Mouse (Mus musculus) intestine, embryonic 15.5 days (tissue): ENCODE data around the gene Endog. TPM values are rescaled to one million over a fixed set of nuclear protein-coding genes. Genes with fewer than 3 reads are reported as not detected.
"Not testable (repeated sequence)": the region's sequence is repeated elsewhere in the genome, so short reads cannot be mapped to it uniquely, and the experiment has no call there.

Experiments
- ATAC-seq: fragments of 200-750 bp; cut with Nextera tagmentation; 2 replicates; pipeline ENCODE4 v1.8.0; 2017; ENCODE audit warnings: moderate TSS enrichment, moderate library complexity
- H3K27ac ChIP-seq: fragments of 300-500 bp; sonication (generic); 2 replicates; pipeline ENCODE4 v1.5.1; 2015; ENCODE audit warnings: mild to moderate bottlenecking, inconsistent platforms
- H3K27me3 ChIP-seq: fragments of 300-500 bp; sonication (generic); replicated peaks from 2 replicates; pipeline ENCODE4 v1.6.1; 2015; ENCODE audit warnings: inconsistent platforms
- H3K36me3 ChIP-seq: fragments of 300-500 bp; sonication (generic); 2 replicates; pipeline ENCODE4 v1.6.1; 2015; ENCODE audit warnings: inconsistent platforms
- H3K4me1 ChIP-seq: fragments of 300-500 bp; sonication (generic); replicated peaks from 2 replicates; pipeline ENCODE4 v1.6.1; 2015; ENCODE audit warnings: inconsistent platforms
- H3K4me2 ChIP-seq: fragments of 300-500 bp; sonication (generic); replicated peaks from 2 replicates; pipeline ENCODE4 v1.6.1; 2015; ENCODE audit warnings: mild to moderate bottlenecking, inconsistent platforms
- H3K4me3 ChIP-seq: fragments of 300-500 bp; sonication (generic); replicated peaks from 2 replicates; pipeline ENCODE4 v1.5.1; 2015; ENCODE audit warnings: inconsistent platforms
- H3K9ac ChIP-seq: fragments of 300-500 bp; sonication (generic); 2 replicates; pipeline ENCODE4 v1.6.1; 2015; ENCODE audit warnings: inconsistent platforms
- H3K9me3 ChIP-seq: fragments of 300-500 bp; sonication (generic); 2 replicates; pipeline ENCODE4 v1.6.1; 2016; ENCODE audit warnings: inconsistent platforms
- WGBS: fragments of 180-500 bp; shearing (Covaris S2); methylation state at CpG from one replicate; pipeline ENCODE4 v1.1.7; 2015; 5-methylcytosine and 5-hydroxymethylcytosine counted together
- polyA plus RNA-seq: library from polyadenylated mRNA; unstranded; fragments of >200 nt; fragmentation: Nextera tagmentation; extraction: Ambion mirVana; gene quantifications from 2 replicates; pipeline ENCODE4 v1.2.1, GENCODE M21; 2015

The Endog gene
- polyA plus RNA-seq, 1 experiment from 2014 or later, result 41.9 TPM

DNA sequence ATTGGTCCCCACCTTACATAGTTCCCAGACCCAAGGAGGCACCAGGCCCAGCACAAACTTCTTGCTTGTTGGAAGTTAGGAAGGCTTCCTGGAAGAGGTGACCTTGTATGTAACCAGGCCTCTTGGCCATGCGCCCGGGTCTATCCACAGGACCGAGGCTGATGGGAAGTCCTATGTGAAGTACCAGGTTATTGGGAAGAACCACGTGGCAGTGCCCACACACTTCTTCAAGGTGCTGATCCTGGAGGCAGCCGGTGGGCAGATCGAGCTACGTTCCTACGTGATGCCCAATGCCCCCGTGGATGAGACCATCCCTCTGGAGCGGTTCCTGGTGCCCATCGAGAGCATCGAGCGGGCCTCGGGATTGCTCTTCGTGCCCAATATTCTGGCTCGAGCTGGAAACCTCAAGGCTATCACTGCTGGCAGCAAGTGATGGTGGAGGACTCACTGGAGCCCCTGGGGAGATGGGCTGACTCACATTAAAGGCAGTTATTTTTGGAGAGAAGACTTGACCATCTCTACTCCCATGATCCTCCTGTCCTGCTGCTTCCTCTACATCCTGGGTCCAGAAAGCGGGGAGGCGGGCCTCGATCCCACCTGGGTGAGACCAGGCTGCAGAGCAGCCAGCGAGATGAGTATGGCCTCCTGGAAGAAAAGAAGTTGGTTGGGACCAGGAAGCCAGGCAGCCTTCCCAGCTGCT, 2.4 kb downstream of the Endog start:
- ATAC-seq, result no peak
- WGBS, result 95% methylated on average over 20 of the region's 20 CpGs
- no peak overlapping the region for H3K4me2 ChIP-seq

DNA sequence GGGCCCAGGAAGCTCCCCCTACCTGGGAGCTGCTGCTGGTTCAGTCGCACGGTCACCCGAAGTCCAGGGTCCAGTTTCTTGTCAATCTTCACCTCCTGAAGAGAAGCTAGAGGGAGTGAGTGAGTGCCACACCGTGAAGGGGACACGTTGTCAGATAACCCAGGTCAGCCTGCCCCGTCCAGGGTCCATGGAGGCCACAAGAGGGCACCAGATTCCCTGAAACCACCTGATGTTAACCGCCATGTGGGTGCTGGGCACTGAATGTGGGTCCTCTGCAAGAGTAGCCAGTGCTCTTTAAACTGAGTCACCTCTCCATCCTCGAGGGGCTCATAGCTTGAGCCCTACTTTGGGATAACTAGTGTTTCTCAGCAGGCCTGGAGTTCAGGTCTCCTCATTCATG, 4.6 kb downstream of the Endog start:
- WGBS, result 91% methylated on average over 8 of the region's 8 CpGs
- no peak overlapping the region for H3K4me2 ChIP-seq
- H3K27me3 ChIP-seq, result no peaks in the 10 kb centered on the region
- H3K27ac ChIP-seq, result no peak overlapping the region
- H3K9ac ChIP-seq, result no peak overlapping the region
- peaks cover 36% of the 10 kb centered on the region for H3K36me3 ChIP-seq
- ATAC-seq, result no peak
- no peaks in the 10 kb centered on the region for H3K9me3 ChIP-seq
- peaks cover 19% of the 10 kb centered on the region for H3K4me1 ChIP-seq
- no peak overlapping the region for H3K4me3 ChIP-seq

More for the DNA sequence above, 2.4 kb downstream of the Endog start:
- Histone ChIP-seq H3K9ac (no peak overlapping the region), H3K9me3 (no peaks in the 10 kb centered on the region), H3K4me3 (no peak overlapping the region), H3K27me3 (no peaks in the 10 kb centered on the region), H3K4me1 (peaks cover 19% of the 10 kb centered on the region), H3K27ac (no peak overlapping the region), H3K36me3 (peaks cover 36% of the 10 kb centered on the region)

DNA sequence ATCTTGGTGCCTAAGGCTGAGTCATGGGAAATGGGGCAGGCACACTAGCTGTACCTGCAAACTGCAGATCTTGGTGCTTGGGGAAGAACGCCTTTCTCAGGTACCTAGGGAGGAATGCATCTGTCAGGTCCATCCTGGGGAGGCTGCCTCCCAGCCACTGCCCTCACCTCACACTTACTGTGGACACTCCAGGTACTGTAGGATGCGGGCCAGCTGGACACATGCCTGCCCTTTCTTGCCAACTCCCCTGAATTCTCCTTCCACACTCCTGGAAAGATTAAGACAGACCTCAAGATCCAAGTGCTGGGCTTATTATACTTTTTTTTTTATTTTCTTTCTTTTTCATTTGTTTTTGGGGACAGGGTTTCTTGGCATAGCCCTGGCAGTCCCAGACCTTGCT, 5.3 kb downstream of the Endog start:
- no peak overlapping the region for H3K27ac ChIP-seq
- H3K4me2 ChIP-seq, result no peak overlapping the region
- H3K9me3 ChIP-seq, result no peaks in the 10 kb centered on the region
- H3K27me3 ChIP-seq, result no peaks in the 10 kb centered on the region
- H3K9ac ChIP-seq, result no peak overlapping the region
- ATAC-seq, result no peak
- H3K4me1 ChIP-seq, result peaks cover 17% of the 10 kb centered on the region
- WGBS, result 93% methylated on average over 2 of the region's 2 CpGs
- H3K36me3 ChIP-seq, result peaks cover 36% of the 10 kb centered on the region
- H3K4me3 ChIP-seq, result no peak overlapping the region

DNA sequence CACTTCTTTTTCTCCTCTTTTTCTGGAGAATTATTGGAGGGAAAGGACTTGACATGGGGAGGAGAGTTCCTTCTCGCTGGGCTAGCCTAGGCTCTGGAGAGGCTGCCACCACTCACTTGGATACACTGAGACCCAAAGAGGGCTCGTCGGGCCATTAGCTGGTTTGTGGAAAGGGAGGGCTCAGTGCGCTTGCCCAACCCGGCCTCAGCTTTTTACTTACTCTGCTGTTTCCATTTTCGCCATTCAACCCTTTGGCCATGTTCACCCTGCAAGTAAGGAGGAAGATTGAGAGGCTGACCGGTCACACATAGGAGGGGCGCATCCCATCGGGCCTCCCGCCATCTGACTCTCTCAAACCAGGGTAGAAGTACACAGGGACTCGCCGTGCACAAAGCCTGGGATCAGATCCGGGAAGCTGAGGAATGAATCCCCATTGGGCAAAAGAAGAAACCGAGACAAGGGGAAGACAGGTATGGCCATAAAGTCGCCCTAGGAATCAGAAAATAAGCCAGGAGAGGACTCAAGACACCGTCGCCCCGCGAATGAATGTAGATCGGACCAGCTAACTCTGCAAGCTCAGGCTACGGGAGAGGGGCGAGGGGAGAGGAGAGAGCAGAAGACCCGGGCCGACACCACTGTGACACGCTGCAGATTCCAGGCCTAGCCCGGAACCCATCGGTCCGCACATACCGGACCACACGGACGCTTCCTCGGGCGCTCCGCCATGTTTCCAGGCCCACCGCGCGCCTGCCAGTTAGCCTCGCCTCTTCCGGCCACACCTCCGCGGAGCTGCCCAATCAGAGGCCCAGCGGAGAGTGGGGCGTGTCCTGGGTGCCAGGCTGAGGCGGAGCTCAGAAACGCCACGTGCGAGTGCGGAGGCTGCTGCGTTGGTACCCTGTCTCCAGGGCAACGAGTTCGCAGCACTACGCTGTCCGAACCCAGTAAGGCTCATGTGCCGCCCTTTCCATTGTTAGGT, 6.7 kb downstream of the Endog start, which contains the start of gene Spout1:
Gene Spout1 (minus strand): TSS at position 760 of the 976 bp plus-strand sequence.
- no peak within 1 kb of the TSS for H3K27ac ChIP-seq
- peak within 1 kb of the TSS; percentile 56 for H3K4me3 ChIP-seq
- 2% methylated on average over 54 of the region's 54 CpGs for WGBS

DNA sequence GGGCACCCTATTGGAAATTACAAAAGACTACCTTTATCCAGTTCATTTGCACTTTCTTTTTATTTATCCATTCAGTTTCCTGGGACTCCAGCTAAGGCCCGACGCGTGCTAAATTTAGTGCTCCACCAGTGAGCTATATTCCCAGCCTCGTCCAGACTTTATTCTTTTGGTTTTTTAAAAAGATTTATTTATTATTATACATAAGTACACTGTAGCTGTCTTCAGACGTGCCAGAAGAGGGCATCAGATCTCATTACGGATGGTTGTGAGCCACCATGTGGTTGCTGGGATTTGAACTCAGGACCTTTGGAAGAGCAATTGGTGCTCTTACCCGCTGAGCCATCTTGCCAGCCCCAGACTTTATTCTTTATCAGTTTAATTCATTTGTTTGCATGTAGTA, 7.4 kb downstream of the Endog start:
- not testable (repeated sequence) for H3K9me3 ChIP-seq, H3K27me3 ChIP-seq, H3K4me1 ChIP-seq, H3K9ac ChIP-seq, H3K27ac ChIP-seq
- peak overlapping the region; percentile 79 for H3K4me2 ChIP-seq
- peak overlapping the region; percentile 56 for H3K4me3 ChIP-seq
- peaks cover 26% of the 10 kb centered on the region for H3K36me3 ChIP-seq
- 55% methylated on average over 7 of the region's 7 CpGs for WGBS
- peak; percentile 18 for ATAC-seq

More for the DNA sequence above, 6.7 kb downstream of the Endog start, which contains the start of gene Spout1:
- H3K4me2 ChIP-seq, result peak within 1 kb of the TSS; percentile 79
- no peaks in the 10 kb centered on the region for H3K27me3 ChIP-seq
- peaks cover 9% of the 10 kb centered on the region for H3K4me1 ChIP-seq
- peak; percentile 98 for ATAC-seq
- peaks cover 34% of the 10 kb centered on the region for H3K36me3 ChIP-seq
- peak within 1 kb of the TSS; percentile 62 for H3K9ac ChIP-seq
- no peaks in the 10 kb centered on the region for H3K9me3 ChIP-seq

DNA sequence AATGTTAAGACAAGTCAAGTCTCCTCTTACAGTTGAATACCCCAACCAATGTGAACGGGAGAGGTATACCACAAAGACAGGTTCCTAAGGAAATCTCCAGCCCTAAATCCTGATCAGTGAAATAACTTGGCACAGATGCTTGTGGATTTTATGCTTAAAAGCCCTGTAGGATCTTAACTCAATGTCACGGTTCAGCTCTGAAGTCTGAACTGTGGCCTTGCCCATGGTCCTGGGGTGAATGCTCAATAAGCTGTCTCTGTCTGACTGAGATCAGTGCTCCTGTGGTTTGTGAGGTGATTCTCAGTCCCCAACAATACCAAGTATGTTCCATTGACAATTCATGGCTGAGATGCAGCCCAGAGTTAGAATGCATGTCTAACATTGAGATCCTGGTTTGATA, 11.1 kb downstream of the Endog start:
- Histone ChIP-seq H3K27ac (no peak overlapping the region), H3K4me1 (peaks cover 4% of the 10 kb centered on the region), H3K9me3 (no peaks in the 10 kb centered on the region), H3K36me3 (peaks cover 6% of the 10 kb centered on the region), H3K9ac (no peak overlapping the region), H3K4me2 (no peak overlapping the region), H3K4me3 (no peak overlapping the region), H3K27me3 (no peaks in the 10 kb centered on the region)
- ATAC-seq, result no peak
- WGBS, result 92% methylated on average over 2 of the region's 2 CpGs

DNA sequence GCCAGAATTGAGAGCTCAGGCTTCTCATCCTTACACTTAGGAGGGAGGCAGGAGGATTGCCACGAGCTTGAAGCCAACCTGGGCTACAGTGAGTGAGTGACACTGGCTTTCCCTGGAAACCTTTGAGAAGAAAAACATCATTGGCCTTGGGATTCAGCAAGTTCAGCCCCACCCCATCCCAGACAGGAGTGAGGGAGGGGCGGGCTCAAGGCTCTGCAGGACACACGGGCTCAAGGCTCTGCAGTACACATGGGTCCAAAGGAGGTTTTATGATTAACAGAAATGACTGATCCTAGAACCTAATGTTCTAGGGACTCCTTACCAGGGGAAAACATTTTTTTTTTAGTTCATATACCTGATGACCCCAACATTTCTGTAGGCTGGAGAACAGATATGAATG, 12.4 kb downstream of the Endog start:
- no peak for ATAC-seq
- Histone ChIP-seq H3K27me3 (no peaks in the 10 kb centered on the region), H3K9ac (no peak overlapping the region), H3K9me3 (no peaks in the 10 kb centered on the region), H3K4me3 (no peak overlapping the region), H3K4me2 (no peak overlapping the region), H3K4me1 (no peaks in the 10 kb centered on the region), H3K36me3 (peaks cover 6% of the 10 kb centered on the region), H3K27ac (no peak overlapping the region)
- WGBS, result 62% methylated on average over 3 of the region's 3 CpGs

DNA sequence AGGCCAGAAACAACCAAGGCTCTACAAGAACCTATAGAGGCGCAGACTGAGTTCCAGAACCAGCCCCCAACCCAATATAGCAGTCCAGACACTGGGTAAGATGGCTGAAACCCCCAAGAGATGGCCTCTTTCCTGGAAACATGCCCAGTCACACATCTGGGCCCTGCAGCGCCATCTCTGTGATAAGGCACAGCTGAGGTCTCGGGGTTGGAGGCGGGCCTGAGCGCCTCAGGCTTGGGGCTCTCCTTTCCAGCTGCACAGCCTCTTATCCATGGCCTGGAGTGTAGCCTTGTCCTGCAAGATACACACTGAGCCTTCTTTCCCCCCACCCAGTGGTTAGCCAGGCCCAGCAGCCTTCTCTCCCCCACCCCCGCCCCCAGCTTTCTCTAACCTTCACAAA, 14.0 kb downstream of the Endog start:
- whole genome bisulfite sequencing, result 88% methylated on average over 6 of the region's 6 CpGs
- H3K4me2 ChIP-seq, result no peak overlapping the region
- peak; percentile 59 for ATAC-seq
- no peaks in the 10 kb centered on the region for H3K9me3 ChIP-seq
- no peak overlapping the region for H3K9ac ChIP-seq
- H3K4me1 ChIP-seq, result no peaks in the 10 kb centered on the region
- H3K27me3 ChIP-seq, result no peaks in the 10 kb centered on the region
- peaks cover 6% of the 10 kb centered on the region for H3K36me3 ChIP-seq
- H3K4me3 ChIP-seq, result no peak overlapping the region
- no peak overlapping the region for H3K27ac ChIP-seq

DNA sequence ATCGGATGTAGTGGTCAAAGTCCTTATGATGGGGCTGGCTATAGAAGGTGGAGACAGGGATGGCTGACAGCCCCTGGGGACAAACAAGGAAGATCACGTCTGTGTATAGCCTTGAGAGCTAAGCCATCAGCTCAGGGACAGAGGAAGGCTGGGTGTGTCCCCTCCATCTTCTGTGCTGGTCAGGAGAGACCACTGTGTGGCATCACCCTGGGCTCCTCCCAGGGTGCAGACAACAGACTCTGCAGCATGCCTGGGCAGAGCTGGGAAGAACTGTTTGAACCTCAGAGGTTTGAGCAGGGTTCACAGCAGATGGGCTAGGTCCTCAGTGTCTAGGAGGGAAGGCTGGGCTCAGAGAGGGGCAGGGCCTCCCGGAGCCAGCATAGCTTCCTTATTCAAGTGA, 14.4 kb downstream of the Endog start:
- no peak overlapping the region for H3K27ac ChIP-seq
- no peaks in the 10 kb centered on the region for H3K9me3 ChIP-seq
- peaks cover 6% of the 10 kb centered on the region for H3K36me3 ChIP-seq
- H3K4me2 ChIP-seq, result no peak overlapping the region
- ATAC-seq, result no peak
- no peak overlapping the region for H3K9ac ChIP-seq
- no peaks in the 10 kb centered on the region for H3K27me3 ChIP-seq
- no peak overlapping the region for H3K4me3 ChIP-seq
- 86% methylated on average over 3 of the region's 3 CpGs for WGBS
- no peaks in the 10 kb centered on the region for H3K4me1 ChIP-seq

DNA sequence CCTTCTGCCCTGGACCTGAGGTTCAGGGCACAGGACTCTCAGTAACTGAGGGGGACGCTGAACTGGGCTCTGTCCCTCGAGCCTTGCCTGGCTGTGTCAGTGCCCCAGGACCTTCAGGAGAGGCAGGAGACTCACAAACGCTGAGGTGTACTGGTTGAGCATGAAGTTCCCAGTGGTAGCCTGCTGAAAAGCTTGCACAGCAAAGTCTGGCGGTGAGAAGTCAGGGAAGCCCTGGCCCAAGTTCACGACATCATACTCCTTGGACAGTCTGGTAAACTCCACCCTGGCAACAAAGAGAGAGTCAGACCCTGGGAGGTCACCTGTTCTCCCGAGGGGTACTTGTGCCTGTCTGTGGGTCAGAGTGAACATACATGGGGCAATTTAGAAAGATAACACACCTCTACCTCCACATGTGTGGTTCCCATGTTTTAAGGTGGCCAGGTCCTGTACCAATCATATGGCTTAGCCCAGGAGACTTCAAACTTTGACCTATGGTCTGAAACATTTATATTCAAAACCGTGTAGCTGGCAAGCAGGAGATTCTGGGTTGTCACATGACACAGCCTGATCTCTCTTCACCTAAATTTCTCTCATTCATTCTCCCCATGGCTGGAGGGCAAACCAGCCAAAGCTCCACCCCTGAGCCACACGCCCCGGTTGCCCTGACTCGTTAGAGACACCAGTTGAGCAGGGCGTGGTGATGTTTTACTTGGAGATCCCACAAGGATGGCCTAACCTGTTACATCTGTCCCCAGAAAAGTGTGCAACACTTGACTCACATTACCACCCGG, 20.7 kb downstream of the Endog start:
- 81% methylated on average over 12 of the region's 12 CpGs for whole genome bisulfite sequencing
- Histone ChIP-seq H3K27ac (no peak overlapping the region), H3K4me1 (0 out of 2 replicates have a peak, but pooled peaks cover 3% of the 10 kb centered on the region), H3K27me3 (no peaks in the 10 kb centered on the region), H3K9ac (no peak overlapping the region), H3K36me3 (no peaks in the 10 kb centered on the region), H3K9me3 (no peaks in the 10 kb centered on the region), H3K4me3 (no peak overlapping the region), H3K4me2 (no peak overlapping the region)
- no peak for ATAC-seq

DNA sequence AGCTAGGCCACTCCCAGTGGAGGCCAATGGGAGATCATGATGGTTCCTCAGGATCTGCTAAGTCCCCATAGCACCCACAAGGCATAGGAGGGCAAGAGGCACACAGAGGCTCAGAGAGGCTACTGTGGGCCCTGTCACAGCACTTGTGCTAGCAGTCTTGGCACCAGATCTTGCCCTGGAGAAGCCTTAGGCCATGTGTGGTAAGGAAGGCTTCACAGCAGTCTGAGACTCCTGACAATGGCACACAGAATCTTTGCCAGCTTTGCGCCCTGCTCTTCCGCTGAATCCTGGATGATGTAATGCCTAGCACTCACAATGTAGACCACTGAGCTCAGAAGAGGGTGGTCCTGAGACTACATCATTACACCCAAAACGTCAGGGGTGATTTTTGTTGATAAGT, 23.4 kb downstream of the Endog start:
- H3K9ac ChIP-seq, result no peak overlapping the region
- H3K27ac ChIP-seq, result no peak overlapping the region
- no peaks in the 10 kb centered on the region for H3K9me3 ChIP-seq
- no peak overlapping the region for H3K4me3 ChIP-seq
- no peak overlapping the region for H3K4me2 ChIP-seq
- ATAC-seq, result no peak
- no peaks in the 10 kb centered on the region for H3K36me3 ChIP-seq
- H3K4me1 ChIP-seq, result 0 out of 2 replicates have a peak, but pooled peaks cover 3% of the 10 kb centered on the region
- WGBS, result 77% methylated on average over 3 of the region's 3 CpGs
- H3K27me3 ChIP-seq, result no peaks in the 10 kb centered on the region

DNA sequence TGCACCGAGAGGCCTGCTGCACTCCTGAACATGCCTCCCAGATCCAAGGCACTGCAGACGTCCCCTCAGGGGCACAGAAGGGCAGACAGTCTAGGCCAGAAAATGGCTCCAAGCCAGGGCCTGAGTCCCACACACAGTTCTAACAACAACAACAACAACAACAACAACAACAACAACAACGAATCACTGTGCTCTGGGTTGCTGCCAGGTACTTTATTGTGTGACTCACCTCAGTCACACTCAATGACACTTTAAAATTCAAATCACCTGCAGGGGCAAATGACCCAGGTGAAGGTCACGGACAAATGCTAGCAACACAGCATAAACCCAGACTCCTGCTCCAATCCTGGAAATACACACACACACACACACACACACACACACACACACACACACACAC, 26.7 kb downstream of the Endog start:
- 63% methylated on average over 4 of the region's 4 CpGs for WGBS
- ATAC-seq, result no peak
- no peak overlapping the region for H3K27ac ChIP-seq

More for the DNA sequence above, 26.7 kb downstream of the Endog start:
- Histone ChIP-seq H3K27me3 (no peaks in the 10 kb centered on the region), H3K4me2 (no peak overlapping the region), H3K36me3 (no peaks in the 10 kb centered on the region), H3K9ac (no peak overlapping the region), H3K9me3 (no peaks in the 10 kb centered on the region), H3K4me1 (no peaks in the 10 kb centered on the region; the same call in 1 of the 2 replicates), H3K4me3 (no peak overlapping the region)
